Mouse (Mus musculus) heart, embryonic 13.5 days (tissue): ENCODE data around the gene Smc3. TPM values are rescaled to one million over a fixed set of nuclear protein-coding genes. Genes with fewer than 3 reads are reported as not detected.
A peak's percentile ranks its signal among the peaks of the same experiment; 100 is the strongest.

Source experiments
- ATAC-seq: fragments of 200-750 bp; cut with Nextera tagmentation; 2 replicates; pipeline ENCODE4 v1.8.0; 2017; ENCODE audit warnings: moderate TSS enrichment; ENCODE audit not compliant: insufficient number of reproducible peaks, low FRiP score, low TSS enrichment; ENCODE audit errors: extremely low read depth
- H3K27ac ChIP-seq: fragments of 300-500 bp; sonication (generic); replicated peaks from 2 replicates; pipeline ENCODE4 v1.5.1; 2015; ENCODE audit warnings: moderate library complexity, mild to moderate bottlenecking, inconsistent platforms
- H3K27me3 ChIP-seq: fragments of 300-500 bp; sonication (generic); replicated peaks from 2 replicates; pipeline ENCODE4 v1.6.1; 2015; ENCODE audit warnings: mild to moderate bottlenecking, inconsistent platforms
- H3K36me3 ChIP-seq: fragments of 300-500 bp; sonication (generic); 2 replicates; pipeline ENCODE4 v1.6.1; 2015; ENCODE audit warnings: mild to moderate bottlenecking, inconsistent platforms
- H3K4me1 ChIP-seq: fragments of 300-500 bp; sonication (generic); 2 replicates; pipeline ENCODE4 v1.6.1; 2015; ENCODE audit warnings: inconsistent platforms
- H3K4me2 ChIP-seq: fragments of 300-500 bp; sonication (generic); 2 replicates; pipeline ENCODE4 v1.6.1; 2015; ENCODE audit warnings: inconsistent platforms, mild to moderate bottlenecking, moderate library complexity
- H3K4me3 ChIP-seq: fragments of 300-500 bp; sonication (generic); 2 replicates; pipeline ENCODE4 v1.5.1; 2015; ENCODE audit warnings: moderate library complexity, mild to moderate bottlenecking, inconsistent platforms
- H3K9ac ChIP-seq: fragments of 300-500 bp; sonication (generic); 2 replicates; pipeline ENCODE4 v1.6.1; 2015; ENCODE audit warnings: inconsistent platforms, mild to moderate bottlenecking, moderate library complexity
- H3K9me3 ChIP-seq: fragments of 300-500 bp; sonication (generic); 2 replicates; pipeline ENCODE4 v1.6.1; 2016; ENCODE audit warnings: inconsistent platforms
- WGBS: fragments of 180-500 bp; shearing (Covaris S2); methylation state at CpG from one replicate; pipeline ENCODE4 v1.1.7; 2015; ENCODE audit warnings: mixed read lengths; 5-methylcytosine and 5-hydroxymethylcytosine counted together
- polyA plus RNA-seq: library from polyadenylated mRNA; unstranded; fragments of >200 nt; fragmentation: Nextera tagmentation; extraction: Ambion mirVana; gene quantifications from 2 replicates; pipeline ENCODE4 v1.2.1, GENCODE M21; 2015

The Smc3 gene
- 38.3 and 41.4 TPM in 2 replicates for polyA plus RNA-seq

DNA sequence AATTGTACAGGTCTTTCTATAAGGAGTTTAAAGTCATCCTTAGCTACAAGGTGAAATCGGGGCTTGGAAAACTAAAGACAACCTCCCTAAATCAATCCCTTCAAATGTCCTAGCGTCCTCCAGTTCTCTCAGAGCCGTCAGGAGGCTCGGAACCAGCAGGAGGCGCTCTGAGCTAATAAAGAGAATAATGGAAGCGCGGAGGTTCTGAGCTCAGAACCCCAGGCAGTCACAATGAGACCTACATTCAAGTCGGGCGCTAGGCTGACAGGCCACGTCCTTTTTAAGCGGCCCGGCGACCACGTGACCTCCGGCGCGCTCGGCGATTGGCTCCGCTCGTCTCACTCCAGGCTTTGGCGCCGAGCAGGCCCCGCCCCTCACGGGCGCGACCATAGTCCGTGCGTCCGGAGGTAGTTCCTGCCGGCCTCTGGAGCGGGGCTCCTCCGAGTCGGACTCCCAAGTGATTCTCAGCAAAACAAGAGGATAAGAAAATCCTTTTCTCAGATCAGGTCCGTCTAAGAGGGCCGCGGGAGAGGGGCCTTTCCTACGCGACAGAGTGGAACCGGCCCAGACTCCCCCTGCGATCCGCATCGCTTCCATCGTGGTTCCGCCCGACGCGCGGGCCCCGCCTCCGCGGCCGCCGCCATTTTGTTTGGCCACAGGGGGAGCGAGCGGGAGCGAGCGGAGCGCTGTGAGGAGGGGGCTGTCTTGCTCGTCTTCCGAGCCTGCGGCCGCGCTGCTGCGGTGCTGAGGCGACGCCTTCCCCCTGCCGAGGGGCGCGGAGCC is at the start of gene Smc3:
Gene Smc3, plus strand, starts transcription at position 642 of the 783 bp plus-strand sequence.
- Histone ChIP-seq H3K27me3 (no peaks in the 10 kb centered on the region), H3K4me1 (peaks cover 23% of the 10 kb centered on the region), H3K27ac (peak within 1 kb of the TSS; percentile 94), H3K36me3 (peaks cover 23% of the 10 kb centered on the region), H3K4me2 (peak within 1 kb of the TSS; percentile 100), H3K4me3 (peak within 1 kb of the TSS; percentile 78), H3K9me3 (no peaks in the 10 kb centered on the region), H3K9ac (peak within 1 kb of the TSS; percentile 99)
- 1% methylated on average over 63 of the region's 70 CpGs for WGBS
- peak; percentile 98 for ATAC-seq

- Histone ChIP-seq H3K4me3 (no peak overlapping the region), H3K9ac (no peak overlapping the region), H3K4me2 (0 out of 2 replicates have a peak overlapping the region, but pooled peaks have one; percentile 4), H3K36me3 (no peaks in the 10 kb centered on the region), H3K9me3 (no peaks in the 10 kb centered on the region), H3K27me3 (no peaks in the 10 kb centered on the region), H3K27ac (no peak overlapping the region), H3K4me1 (peaks cover 20% of the 10 kb centered on the region)
- no peak for ATAC-seq
- WGBS, result 54% methylated on average over 12 of the region's 12 CpGs
Measured at GRCm38 (mm10) chr19:53550972-53551371, 49.2 kb upstream of the Smc3 start.

GRCm38 (mm10) chr19:53552216-53552786 is 47.9 kb upstream of the Smc3 start:
- Histone ChIP-seq H3K4me1 (peaks cover 27% of the 10 kb centered on the region), H3K9me3 (no peaks in the 10 kb centered on the region), H3K36me3 (no peaks in the 10 kb centered on the region), H3K27ac (0 out of 2 replicates have a peak overlapping the region, but pooled peaks have one; percentile 12), H3K4me2 (no peak overlapping the region), H3K27me3 (no peaks in the 10 kb centered on the region), H3K4me3 (no peak overlapping the region), H3K9ac (no peak overlapping the region)
- WGBS, result 40% methylated on average over 10 of the region's 10 CpGs
- ATAC-seq, result no peak

DNA sequence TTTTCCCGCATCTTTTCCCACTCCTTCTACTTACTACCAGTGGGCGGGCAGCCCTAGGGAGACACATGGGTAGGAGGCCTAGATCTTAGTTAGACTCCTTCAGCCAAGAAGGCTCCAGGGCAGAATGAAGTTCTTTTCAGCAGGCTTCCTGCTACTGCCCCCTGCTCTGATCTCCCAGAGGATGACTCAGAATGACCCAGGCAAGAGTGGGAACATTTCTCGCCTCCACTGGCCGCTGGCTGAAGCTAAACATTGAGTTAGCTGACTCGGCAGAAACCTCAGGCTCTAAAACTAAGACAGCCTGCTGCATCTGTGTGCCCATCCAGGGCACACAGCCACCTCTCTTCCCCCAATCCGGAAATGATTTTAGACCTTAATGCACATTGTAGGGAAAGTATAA is 47.4 kb upstream of the Smc3 start:
- Histone ChIP-seq H3K4me2 (no peak overlapping the region), H3K36me3 (no peaks in the 10 kb centered on the region), H3K9ac (no peak overlapping the region), H3K27me3 (no peaks in the 10 kb centered on the region), H3K9me3 (no peaks in the 10 kb centered on the region), H3K4me3 (no peak overlapping the region), H3K4me1 (peaks cover 31% of the 10 kb centered on the region), H3K27ac (0 out of 2 replicates have a peak overlapping the region, but pooled peaks have one; percentile 12)
- WGBS, result 41% methylated on average over 6 of the region's 6 CpGs
- ATAC-seq, result no peak

- no peaks in the 10 kb centered on the region for H3K9me3 ChIP-seq
- no peaks in the 10 kb centered on the region for H3K27me3 ChIP-seq
- H3K4me3 ChIP-seq, result no peak overlapping the region
- no peak overlapping the region for H3K27ac ChIP-seq
- no peak overlapping the region for H3K4me2 ChIP-seq
- H3K4me1 ChIP-seq, result peaks cover 31% of the 10 kb centered on the region
- H3K9ac ChIP-seq, result no peak overlapping the region
- 85% methylated on average over 11 of the region's 11 CpGs for WGBS
- no peaks in the 10 kb centered on the region for H3K36me3 ChIP-seq
- no peak for ATAC-seq
Measured at GRCm38 (mm10) chr19:53554402-53554801, 45.8 kb upstream of the Smc3 start.

DNA sequence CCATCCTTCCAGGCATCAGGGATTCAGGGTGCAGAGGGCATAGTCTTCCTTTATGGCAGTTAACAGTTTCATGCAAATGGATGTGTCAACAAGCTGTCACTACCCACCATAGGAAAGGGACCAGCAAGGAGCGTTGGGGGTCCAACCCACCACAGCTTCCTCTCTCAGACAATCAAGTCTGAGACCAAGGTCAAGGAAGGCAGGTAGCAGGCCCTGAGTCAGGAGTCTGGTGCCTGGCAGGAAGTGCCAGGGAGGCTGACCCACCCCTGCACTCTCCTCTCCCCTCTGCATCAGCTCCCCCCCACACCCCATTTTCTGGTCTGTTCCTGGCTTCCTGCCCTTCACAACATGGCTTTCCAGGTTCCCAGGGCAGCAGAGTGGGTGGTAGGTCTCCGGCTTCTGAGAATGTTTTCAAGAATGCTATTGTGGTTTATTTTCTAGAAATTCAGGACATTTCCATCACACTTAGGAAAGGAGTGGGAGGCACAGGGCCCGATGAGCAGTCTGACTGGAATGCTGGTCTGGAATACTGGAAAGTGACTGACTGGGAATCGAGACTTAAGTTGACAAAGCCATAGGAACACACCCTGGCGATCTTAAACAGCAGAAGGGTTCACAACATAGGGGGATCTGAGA is 45.1 kb upstream of the Smc3 start:
- Histone ChIP-seq H3K9ac (no peak overlapping the region), H3K4me3 (no peak overlapping the region), H3K9me3 (no peaks in the 10 kb centered on the region), H3K36me3 (no peaks in the 10 kb centered on the region), H3K27me3 (no peaks in the 10 kb centered on the region), H3K4me2 (no peak overlapping the region), H3K27ac (no peak overlapping the region; the same call in 1 of the 2 replicates), H3K4me1 (peaks cover 31% of the 10 kb centered on the region)
- no peak for ATAC-seq
- WGBS, result 55% methylated on average over 5 of the region's 5 CpGs

DNA sequence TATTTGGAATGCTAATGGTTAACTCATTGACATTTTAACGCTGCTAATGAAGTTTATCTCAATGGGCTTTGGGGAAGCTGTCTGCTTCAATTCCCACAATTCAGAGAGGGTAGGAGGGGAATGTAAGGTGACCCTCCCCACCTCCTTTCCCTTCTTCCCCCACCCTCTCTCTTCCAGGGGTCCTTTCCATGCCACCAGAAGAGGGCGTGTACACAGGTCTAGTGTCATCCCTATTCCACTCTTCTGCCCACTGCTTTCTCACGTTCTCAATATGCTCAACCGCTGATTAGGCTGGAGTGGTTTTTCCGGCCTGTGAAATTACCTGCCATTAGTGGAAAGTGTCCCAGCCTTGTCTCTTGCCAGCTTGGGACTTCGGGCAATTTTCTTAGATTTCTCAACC is 43.4 kb upstream of the Smc3 start:
- peaks cover 28% of the 10 kb centered on the region for H3K4me1 ChIP-seq
- H3K4me3 ChIP-seq, result peak overlapping the region; percentile 35
- H3K9me3 ChIP-seq, result no peaks in the 10 kb centered on the region
- no peaks in the 10 kb centered on the region for H3K36me3 ChIP-seq
- no peak for ATAC-seq
- WGBS, result 20% methylated on average over 6 of the region's 6 CpGs
- H3K27ac ChIP-seq, result no peak overlapping the region
- peak overlapping the region; percentile 69 for H3K9ac ChIP-seq
- H3K4me2 ChIP-seq, result peak overlapping the region; percentile 68
- H3K27me3 ChIP-seq, result no peaks in the 10 kb centered on the region

GRCm38 (mm10) chr19:53557267-53557936 is 42.8 kb upstream of the Smc3 start:
- Histone ChIP-seq H3K4me2 (peak overlapping the region; percentile 68), H3K4me3 (peak overlapping the region; percentile 35), H3K27me3 (no peaks in the 10 kb centered on the region), H3K9me3 (no peaks in the 10 kb centered on the region), H3K36me3 (no peaks in the 10 kb centered on the region), H3K4me1 (peaks cover 24% of the 10 kb centered on the region), H3K27ac (no peak overlapping the region), H3K9ac (peak overlapping the region; percentile 69)
- WGBS, result 23% methylated on average over 20 of the region's 20 CpGs
- no peak for ATAC-seq

GRCm38 (mm10) chr19:53560436-53560835 is 39.8 kb upstream of the Smc3 start:
- 77% methylated on average over 3 of the region's 3 CpGs for WGBS

GRCm38 (mm10) chr19:53564174-53564573 is 36.0 kb upstream of the Smc3 start:
- Histone ChIP-seq H3K9me3 (0 out of 2 replicates have a peak, but pooled peaks cover 4% of the 10 kb centered on the region), H3K36me3 (no peaks in the 10 kb centered on the region), H3K9ac (no peak overlapping the region), H3K4me2 (no peak overlapping the region), H3K4me3 (no peak overlapping the region), H3K27me3 (no peaks in the 10 kb centered on the region), H3K4me1 (peaks cover 17% of the 10 kb centered on the region), H3K27ac (no peak overlapping the region)
- no peak for ATAC-seq
- WGBS, result 24% methylated on average over 4 of the region's 4 CpGs

More at GRCm38 (mm10) chr19:53560436-53560835, 39.8 kb upstream of the Smc3 start:
- Histone ChIP-seq H3K4me3 (no peak overlapping the region), H3K27me3 (no peaks in the 10 kb centered on the region), H3K4me2 (no peak overlapping the region), H3K36me3 (no peaks in the 10 kb centered on the region), H3K27ac (no peak overlapping the region), H3K9ac (no peak overlapping the region), H3K4me1 (peaks cover 17% of the 10 kb centered on the region), H3K9me3 (no peaks in the 10 kb centered on the region)
- ATAC-seq, result no peak
